Mouse (Mus musculus) thymus, postnatal 25 days (tissue): ENCODE data around the gene Mprip.

ENCODE experiments used
- DNase-seq: peaks from one replicate; pipeline ENCODE4 v3.0.0; 2022

Mprip gene

GRCm38 (mm10) chr11:59772291-59772690 is 111.2 kb downstream of the Mprip start:
- DNase-seq, result no peak

- DNase-seq, result no peak
Observed at GRCm38 (mm10) chr11:59772902-59773301, 111.8 kb downstream of the Mprip start.

DNA sequence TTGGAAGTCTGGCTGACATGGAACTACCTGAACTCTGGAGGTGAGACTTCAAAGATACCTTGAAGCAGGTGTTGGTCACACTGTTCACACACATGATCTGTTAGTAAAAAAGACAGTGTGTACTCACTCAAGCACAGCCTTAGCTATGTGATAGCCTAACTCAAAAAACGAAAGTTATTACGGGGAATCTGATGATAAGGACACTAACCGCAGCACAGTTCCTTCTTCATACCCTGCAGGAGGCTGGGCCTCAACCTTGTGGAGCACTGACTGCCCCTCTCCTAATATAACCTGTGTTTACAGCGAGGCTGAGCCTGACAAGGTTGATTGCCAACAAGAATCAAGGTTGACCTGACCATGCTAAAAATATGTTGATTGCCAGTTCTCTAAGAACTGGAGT is 113.4 kb downstream of the Mprip start:
- DNase-seq, result no peak

GRCm38 (mm10) chr11:59775435-59776148 is 114.5 kb downstream of the Mprip start:
- DNase-seq, result no peak

GRCm38 (mm10) chr11:59777259-59777658 is 116.2 kb downstream of the Mprip start:
- DNase-seq, result no peak

DNA sequence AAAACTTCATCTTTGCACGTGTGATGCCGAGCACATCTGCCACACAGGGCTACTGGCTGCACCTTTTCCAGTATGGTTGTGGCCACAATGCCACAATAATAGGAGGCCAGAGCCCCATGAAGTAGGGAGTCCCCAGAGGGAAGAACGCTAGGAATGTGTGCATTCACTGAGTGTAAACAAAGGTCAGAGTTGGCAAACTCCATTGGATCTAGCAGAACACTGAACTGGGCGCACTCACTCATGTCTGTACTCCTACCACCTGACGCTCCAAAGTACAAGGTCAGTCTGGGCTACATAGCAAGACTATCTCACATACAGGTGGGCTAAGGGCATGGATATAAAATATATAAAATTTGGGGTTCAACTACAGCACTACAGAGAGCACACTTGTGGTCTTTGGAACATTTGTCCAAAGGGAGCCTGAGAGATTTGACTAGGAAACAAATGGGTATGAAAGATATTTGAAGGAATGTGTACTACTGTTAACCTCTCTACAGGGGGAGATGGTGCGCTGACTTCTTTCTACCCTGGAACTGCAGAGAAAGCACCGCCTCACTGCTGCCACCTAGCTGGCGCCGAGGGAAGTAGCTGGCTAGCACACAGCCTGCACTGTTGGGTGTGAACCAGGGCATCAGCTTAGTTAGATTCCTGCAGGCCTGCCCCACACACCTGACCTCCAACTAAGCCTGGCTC is 117.2 kb downstream of the Mprip start:
- DNase-seq, result peak; percentile 85

DNA sequence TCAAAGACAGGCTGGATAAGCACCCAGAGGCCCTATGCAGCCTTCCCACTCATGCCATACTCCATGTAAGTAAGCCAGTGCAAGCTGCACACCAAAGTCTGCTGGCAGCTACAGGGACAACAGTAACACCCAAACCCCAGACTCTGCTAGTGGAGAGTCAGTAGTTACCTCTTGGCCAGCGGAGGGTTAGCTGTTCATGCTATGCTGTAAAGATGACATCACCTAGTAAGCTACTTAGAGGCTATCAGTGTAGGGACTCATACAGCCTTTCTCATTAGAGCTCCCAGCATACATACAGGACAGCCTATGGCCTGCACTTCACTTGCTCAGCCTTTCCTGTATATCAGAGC is 117.7 kb downstream of the Mprip start:
- DNase-seq, result no peak

GRCm38 (mm10) chr11:59779406-59779805 is 118.3 kb downstream of the Mprip start:
- DNase-seq, result no peak

GRCm38 (mm10) chr11:59780241-59780640 is 119.1 kb downstream of the Mprip start:
- no peak for DNase-seq

GRCm38 (mm10) chr11:59782091-59782590 is 121.0 kb downstream of the Mprip start:
- DNase-seq, result no peak

DNA sequence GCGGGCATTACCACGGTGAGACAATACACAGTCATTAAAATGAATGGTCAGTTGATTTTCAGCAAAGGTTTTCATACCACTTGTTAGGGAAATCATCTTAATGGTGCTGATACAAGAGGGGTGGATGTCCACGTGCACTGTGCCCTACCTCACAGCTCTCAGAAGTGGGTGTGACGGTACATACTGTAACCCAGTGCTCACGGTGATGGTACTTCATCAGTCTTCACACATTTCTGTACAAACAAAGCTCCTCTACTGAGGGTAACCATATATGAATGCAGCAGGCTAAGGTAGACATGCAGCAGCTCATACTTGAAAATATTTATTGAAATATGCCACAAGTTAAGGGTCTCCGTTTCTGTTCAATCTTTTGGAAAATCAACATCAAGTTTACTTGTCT is 122.5 kb downstream of the Mprip start:
- no peak for DNase-seq

DNA sequence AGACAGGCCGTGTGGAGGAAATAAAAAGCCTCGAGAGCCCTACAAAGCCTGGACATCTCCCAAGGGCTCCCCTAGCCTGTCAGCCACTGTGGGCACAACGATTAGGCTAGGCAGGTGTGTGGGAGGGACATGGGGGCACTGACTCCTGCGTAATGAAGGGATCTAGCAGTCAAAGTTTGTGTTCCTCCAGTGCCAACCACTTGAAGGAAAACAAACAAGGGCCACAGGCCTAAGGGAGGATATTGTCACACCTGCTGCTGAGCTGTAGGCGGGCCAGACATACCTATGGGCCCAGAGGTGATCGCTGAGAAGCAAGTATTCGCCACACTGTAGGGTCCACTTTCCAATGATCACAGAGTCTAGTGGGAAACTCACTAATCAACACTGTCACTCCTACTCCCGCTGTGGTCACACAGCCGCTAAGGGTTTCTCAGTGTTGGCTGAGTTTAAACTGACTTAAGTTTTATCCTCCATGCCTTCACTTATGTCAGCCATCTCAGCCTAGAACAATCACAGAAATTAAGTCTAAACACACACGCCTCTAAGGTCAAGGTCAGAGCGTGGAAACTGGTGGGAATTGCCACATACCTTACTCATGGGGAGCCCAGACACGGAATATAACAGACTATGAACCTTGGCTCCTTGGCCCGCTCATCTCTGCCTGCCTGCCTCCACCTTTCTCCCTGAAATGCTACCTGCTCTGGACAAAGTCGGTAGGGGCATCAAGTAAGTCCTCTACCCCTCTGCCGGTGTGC is 125.5 kb downstream of the Mprip start:
- no peak for DNase-seq

DNA sequence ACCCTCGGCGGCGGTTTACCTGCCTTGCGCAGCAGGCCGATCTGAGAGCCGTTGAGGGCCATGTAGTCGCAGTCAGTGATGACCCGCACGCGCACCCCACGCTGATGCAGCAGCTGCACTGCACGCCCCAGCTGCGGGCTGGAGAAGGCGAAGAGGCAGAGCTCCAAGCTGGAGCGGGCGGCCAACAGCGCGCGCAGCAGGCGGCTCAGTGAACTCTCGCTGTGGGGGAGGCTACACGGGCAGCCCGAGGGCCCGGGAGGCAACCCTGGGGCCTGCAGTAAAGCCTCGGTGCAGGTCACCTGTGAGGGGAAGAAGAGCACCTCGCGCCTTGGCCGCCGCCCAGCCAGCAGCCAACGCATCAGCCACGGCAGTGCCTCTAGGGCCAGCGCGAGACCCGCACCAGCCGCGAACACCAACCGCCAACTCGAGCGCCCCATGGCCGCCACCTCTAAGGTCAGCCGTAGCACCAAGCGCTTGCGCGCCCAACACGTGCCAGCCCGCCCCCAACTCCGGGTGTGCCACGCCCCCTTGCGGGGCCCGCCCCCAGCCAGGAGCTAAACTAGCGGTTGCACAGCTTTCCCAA is 126.2 kb downstream of the Mprip start, which contains the start of gene Pld6:
Gene Pld6 (minus strand): TSS at position 447 of the 583 bp plus-strand sequence.
- DNase-seq, result peak; percentile 65

DNA sequence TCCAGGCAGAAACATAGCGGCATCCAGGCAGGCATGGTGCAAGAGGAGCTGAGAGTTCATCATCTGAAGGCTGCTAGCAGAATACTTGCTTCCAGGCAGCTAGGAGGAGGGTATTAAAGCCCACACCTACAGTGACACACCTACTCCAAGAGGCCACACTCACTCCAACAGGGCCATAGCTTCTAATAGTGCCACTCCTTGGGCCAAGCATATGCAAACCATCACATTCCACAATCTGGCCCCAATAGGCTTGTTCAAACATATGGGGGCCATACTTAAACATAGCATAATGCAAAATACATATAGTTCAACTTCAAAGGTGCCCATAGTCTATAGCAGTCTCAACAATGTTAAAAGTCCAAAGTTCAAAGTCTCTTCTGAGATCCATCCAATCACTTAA is 128.2 kb downstream of the Mprip start:
- no peak for DNase-seq

- no peak for DNase-seq
Observed at GRCm38 (mm10) chr11:59793390-59793789, 132.3 kb downstream of the Mprip start.

- DNase-seq, result no peak
Observed at GRCm38 (mm10) chr11:59800412-59800811, 139.3 kb downstream of the Mprip start.

DNA sequence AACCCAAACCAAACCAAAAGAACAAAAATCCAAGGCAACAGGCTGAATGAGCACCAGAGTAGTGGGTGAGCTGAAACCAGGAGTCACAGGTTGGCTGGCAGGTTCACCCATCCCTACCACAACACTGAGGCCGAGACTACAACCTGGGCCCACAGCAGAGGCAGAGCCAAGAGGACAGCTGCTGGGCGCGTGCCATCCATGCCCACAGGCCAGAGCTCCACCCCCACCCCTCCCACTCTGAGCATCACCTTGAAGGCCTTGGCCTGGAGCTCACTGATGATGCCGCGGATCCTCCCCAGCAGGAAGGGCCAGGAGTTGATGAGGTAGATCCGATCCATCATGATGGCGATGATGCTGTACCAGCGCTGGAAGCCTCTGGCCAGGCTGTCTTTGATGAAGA is 140.8 kb downstream of the Mprip start:
- no peak for DNase-seq

DNA sequence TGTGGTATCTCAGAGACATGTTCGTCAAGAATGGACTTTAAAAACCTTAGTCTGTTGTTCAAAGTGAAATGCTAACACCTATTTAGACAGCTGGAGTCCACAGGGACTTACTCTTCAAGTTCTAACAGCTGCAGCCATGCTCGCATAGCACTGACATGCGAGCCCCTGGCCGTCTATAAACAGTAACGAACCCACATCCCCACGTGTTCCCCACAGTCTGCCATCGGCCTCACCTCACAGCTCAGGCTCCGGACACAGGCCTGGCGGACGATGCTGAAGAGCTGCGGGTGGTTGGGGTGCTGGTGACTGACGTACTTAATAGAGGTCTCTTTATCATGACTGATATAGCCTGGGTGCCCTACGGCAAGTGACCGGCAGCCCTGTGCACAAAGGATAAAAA is 142.4 kb downstream of the Mprip start:
- DNase-seq, result no peak

GRCm38 (mm10) chr11:59804409-59805110 is 143.5 kb downstream of the Mprip start:
- no peak for DNase-seq

GRCm38 (mm10) chr11:59805256-59805655 is 144.2 kb downstream of the Mprip start:
- DNase-seq, result no peak

GRCm38 (mm10) chr11:59805656-59806055 is 144.6 kb downstream of the Mprip start:
- DNase-seq, result no peak

DNA sequence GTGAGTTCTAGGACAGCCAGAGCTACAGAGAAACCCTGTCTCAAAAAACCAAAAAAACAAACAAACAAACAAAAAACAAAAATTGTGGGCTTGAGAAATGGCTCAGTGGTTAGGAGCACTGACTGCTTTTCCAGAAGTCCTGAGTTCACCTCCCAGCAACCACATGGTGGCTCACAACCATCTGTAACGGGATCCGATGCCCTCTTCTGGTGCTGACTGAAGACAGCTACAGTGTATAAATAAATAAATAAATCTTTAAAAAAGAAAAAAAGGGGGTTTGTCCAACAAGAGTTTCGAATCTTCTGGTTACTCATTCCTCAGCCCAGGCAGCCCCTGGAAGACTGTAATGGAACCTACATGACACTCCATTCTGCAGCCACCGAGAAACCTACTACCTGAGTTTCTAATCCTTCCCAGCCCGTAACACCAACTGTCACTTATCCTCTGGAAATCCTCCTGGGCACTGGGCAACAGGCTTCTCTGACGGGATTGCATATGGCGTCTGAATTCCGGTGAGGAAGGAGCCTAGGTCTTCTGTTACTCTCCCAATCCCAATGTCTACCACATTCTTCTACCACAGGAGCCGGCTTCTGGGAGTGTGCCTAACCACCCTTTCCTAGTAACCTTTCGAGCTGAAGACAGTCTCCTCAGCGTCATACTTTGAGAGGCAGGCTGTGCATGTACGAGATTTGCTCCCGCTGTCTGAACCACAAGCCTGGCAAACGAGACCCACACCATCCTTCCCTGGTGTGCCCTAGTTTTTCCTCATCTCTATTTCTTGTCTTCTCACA is 147.3 kb downstream of the Mprip start:
- DNase-seq, result no peak
